Mouse (Mus musculus) heart, adult 18-20 months (tissue): ENCODE results near the gene Mylk3. TPM values are rescaled to one million over a fixed set of nuclear protein-coding genes. Genes with fewer than 3 reads are reported as not detected.

Experiments used
- DNase-seq, 2 experiments: peaks; one replicate each; pipeline ENCODE4 v3.0.0; 2021 to 2022; ENCODE audit warnings: mixed read lengths in 1 of 2
- long read RNA-seq, 2 experiments: library from polyadenylated mRNA; stranded (forward); transcript quantifications; one replicate each; pipeline ENCODE4 v2.0.0; 2021
- total RNA-seq, 2 experiments: library from RNA; stranded (reverse); gene quantifications; 2 replicates each; pipeline ENCODE4 v1.2.3; 2021

Mylk3 gene
- 100 to 1,000 TPM; 473 to 486 TPM for total RNA-seq
- long read RNA-seq, experiment 1, transcript Mylk3-203 (13 exons, 3,036 nt) = minor isoform, 7 of 661 reads
- long read RNA-seq, experiment 1, transcript Mylk3-201 (13 exons, 3,696 nt) = major isoform, 452 of 661 reads
- long read RNA-seq, experiment 1, partial matches to known transcripts = 42 of 661 reads
- long read RNA-seq, experiment 1, other reads (novel, unspliced or antisense) = 160 of 661 reads
- long read RNA-seq, experiment 2, transcript Mylk3-201 (13 exons, 3,696 nt) = major isoform, 232 of 392 reads
- long read RNA-seq, experiment 2, partial matches to known transcripts = 24 of 392 reads
- long read RNA-seq, experiment 2, other reads (novel, unspliced or antisense) = 135 of 392 reads

GRCm38 (mm10) chr8:85386205-85386604, at the start of gene Mylk3:
Gene Mylk3 (minus strand): TSS chr8:85386345.
- DNase-seq = peak; percentile 79 to 84

DNA sequence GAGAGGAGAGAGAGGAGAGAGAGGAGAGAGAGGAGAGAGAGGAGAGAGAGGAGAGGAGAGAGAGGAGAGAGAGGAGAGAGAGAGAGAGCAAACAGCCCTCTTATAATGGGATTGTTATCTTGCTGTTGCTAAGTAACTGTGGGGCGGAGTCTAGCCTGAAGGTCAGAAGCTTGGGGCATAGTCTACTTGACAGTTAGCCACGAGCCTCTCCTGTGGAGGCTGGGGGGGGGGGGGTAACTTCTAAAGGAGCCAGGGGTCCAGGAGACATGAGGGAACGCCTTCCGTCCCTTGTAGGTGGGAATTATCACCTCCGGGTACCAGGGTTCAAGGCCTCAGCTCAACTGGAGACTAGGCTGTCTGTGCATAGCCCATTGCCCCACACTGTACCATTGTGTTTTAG, 49.6 kb upstream of the Mylk3 start:
- no peak for DNase-seq

DNA sequence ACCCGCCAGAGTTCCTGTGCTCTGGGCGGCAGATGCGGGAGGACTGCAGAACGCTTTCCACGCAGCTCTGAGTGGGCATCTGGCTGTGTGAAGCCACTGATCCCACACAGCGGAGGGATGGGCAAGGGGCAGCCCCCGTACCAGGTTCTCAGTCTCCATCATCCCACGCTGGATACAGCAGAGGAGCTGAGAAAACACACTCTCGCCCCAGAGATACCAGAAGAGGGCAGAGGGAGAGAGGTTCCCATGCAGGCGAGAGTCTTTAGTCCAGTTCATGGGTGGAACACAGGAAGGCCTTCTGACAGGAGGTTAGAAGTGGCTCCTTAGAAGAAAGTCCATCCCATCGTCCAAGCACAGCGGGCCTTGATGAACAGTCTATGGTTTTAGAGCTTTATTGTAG, 48.7 kb upstream of the Mylk3 start:
- no peak for DNase-seq

- DNase-seq = no peak
Observed at GRCm38 (mm10) chr8:85433017-85433393, 46.9 kb upstream of the Mylk3 start.

GRCm38 (mm10) chr8:85432168-85433016, 46.2 kb upstream of the Mylk3 start, which contains the start of gene 4921524J17Rik:
Gene 4921524J17Rik (minus strand): TSS chr8:85432833.
- DNase-seq = peak; percentile 95 to 98

GRCm38 (mm10) chr8:85431281-85432167, 45.4 kb upstream of the Mylk3 start:
- DNase-seq = no peak

DNA sequence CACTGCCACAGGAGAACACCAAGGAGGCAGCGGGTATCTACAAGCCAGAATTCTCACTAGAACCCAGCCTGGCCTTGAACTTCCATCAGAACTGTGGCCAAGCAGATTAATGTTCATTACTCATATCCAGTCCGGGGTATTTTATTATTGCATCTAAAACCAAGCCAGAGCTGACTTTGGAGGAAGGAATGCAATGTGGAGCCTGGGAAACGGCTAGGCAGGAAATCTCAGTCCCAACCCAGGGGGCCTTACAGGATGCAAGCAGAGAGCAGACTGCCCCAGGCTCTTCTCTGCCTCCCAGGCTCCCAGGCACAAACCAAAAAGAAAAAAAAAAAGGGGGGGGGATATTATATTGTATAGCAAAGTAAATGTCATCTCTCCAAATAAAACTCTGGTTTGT, 44.7 kb upstream of the Mylk3 start:
- DNase-seq = peak; percentile 57 to 62

DNA sequence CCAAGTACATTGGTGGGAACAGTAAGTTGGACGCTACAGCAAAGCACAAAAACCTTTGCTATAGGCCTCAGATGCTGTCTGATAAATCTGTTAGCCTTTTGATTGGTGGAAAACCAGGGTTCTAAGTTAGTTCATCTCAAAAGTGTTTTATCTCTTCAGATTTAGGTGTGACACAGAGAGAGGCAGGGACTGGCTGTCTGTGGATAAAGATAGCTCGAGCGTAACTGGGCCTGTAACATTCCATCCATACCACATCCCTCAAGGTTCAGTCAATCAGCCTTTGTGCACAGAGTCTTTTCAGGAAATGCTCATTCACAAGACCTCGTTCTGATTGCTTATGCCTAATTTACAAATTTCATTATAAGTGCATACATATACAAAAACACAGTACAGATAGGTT, 43.1 kb upstream of the Mylk3 start:
- DNase-seq = peak; percentile 43 to 45

GRCm38 (mm10) chr8:85427026-85427425, 40.9 kb upstream of the Mylk3 start:
- DNase-seq = no peak

- DNase-seq = no peak
Observed at GRCm38 (mm10) chr8:85421329-85421728, 35.2 kb upstream of the Mylk3 start.

- no peak for DNase-seq
Observed at GRCm38 (mm10) chr8:85408526-85408925, 22.4 kb upstream of the Mylk3 start.

DNA sequence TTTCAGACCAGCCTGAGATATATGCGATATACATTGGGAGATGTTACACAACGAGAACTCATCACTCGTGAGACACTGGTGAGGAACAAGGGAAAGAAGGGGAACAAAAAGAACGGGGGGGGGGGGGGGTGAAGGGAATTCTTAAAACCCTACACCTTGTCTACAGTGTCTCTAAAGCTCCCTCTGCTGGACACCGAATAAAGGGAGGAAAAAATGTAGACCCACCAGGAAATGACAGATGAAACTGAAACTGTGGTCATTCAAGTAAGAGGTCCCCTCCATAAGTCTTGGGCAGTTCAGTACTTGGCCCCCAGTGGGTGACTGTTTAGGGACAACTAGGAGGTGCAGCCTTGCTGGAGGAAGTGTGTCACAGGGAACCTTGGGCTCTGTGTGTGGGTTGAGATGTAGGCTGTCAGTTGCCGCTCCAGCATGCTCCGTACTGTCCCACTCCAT, 21.9 kb upstream of the Mylk3 start:
- DNase-seq = peak; percentile 49 to 70

DNA sequence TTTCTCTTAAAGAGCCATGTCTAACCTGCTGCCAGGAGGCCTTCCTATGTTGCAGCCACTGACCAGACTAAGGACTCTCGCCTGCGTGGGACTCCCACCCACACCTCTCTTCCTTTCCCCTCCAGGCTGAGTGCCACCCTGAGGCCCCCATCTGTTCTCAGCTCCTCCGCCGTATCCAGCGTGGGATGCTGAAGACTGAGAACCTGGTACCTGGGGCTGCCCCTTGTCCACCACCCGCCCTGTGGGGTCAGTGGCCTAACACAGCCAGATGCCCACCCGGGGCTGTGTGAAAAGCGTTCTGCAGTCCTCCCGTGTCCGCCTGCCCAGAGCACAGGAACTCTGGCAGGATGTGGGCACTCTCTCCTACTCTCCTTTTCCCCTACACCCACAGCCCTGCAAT, 19.8 kb upstream of the Mylk3 start:
- DNase-seq = no peak

DNA sequence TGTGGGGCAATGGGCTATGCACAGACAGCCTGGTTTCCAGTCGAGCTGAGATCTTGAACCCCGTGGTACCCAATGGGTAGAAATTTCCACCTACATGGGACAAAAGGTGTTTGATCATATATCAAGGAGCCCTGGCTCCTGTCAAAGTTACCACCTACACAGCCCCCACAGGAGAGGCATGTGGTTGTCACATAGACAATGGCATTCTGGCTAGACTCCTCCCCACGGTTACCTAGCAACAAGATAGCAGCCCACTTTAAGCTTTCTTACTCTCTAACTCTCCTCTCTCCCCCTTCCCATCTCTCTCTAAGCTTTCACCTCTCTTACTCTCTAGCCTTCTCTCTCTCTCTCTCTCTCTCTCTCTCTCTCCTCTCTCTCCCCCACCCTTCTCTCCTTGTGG, 19.3 kb upstream of the Mylk3 start:
- DNase-seq = no peak

DNA sequence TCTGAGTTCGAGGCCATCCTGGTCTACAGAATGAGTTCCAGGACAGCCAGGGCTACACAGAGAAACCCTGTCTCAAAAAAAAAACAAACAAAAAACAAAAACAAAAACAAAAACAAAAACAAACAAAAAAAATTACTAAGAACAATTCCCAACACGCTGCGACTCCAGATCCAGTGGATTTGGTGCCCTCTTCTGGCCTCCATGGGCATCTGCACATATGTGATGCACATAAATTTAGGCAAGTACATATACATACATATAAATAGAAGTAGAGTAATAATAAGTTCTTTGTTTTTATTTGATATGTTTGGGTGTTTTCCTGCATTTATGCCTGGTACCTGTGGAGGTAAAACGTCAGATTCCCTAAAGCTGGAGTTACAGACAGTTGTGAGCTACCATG, 12.4 kb upstream of the Mylk3 start:
- no peak for DNase-seq

GRCm38 (mm10) chr8:85397508-85397907, 11.4 kb upstream of the Mylk3 start:
- peak; percentile 50 to 76 for DNase-seq

DNA sequence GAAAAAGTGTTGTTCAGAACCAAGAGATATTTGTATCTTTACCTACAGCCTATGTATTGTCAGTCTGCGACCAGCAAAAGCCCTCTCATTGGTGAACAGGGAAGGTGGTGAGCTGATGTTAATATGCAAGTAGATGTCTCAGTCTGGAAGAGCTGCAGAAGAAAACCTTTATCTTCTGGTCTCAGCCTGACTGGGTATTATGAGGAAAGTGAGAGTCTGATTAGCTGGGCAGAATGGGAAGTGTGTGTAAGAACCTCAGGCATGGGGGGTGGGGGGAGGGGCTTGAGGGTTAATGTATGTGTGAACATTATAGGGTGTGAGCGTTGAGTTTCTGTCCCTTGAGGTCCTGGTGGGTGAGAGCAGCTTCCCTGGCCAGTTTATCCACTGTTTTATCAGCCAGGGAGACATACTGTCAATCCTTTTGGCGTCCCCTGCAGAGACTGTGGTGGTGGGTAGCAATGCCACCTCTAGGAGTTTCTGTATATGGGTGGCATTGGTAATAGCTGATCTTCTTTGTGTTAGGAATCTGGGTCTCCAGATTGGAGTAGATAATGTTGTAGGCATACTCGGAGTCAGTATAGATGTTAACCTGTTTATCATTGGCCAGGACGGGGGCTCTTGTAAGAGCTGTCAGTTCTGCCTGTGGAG, 10.4 kb upstream of the Mylk3 start:
- no peak for DNase-seq

- no peak for DNase-seq
Observed at GRCm38 (mm10) chr8:85395681-85396431, 9.7 kb upstream of the Mylk3 start.

GRCm38 (mm10) chr8:85395017-85395416, 8.9 kb upstream of the Mylk3 start:
- DNase-seq = no peak

- DNase-seq = no peak
Observed at GRCm38 (mm10) chr8:85393199-85393598, 7.1 kb upstream of the Mylk3 start.

DNA sequence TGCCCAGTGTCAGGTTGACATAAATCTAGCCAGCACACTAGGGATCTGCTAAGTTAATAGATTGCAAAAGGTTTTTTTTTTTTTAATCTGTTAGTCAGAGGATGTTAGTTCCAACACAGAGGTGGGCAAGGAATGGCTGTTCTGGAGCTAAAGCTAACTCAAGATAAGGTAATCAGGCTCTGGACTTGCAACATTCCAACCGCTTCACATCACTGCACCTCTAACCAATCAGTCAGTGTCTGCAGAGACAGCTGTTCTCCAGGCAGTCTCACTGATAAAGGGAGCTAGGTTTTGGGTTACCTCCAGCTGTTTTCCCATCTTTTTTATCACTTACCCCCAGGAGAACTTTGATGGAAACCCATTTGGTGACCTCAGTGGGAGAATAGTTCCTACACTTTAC, 5.3 kb upstream of the Mylk3 start:
- no peak for DNase-seq
